Mouse (Mus musculus) CD8-positive naive resting alpha-beta T cell, adult 2 months (primary cell): ENCODE measurements around the gene Akt1s1.
"Not testable (repeated sequence)": the region's sequence is repeated elsewhere in the genome, so short reads cannot be mapped to it uniquely, and the experiment has no call there.

Source experiments
- DNase-seq, 2 experiments: peaks; one replicate each; pipeline ENCODE4 v3.0.0; 2022; ENCODE audit warnings: low read depth in 2 of 2, low spot score in 2 of 2

Gene Akt1s1

DNA sequence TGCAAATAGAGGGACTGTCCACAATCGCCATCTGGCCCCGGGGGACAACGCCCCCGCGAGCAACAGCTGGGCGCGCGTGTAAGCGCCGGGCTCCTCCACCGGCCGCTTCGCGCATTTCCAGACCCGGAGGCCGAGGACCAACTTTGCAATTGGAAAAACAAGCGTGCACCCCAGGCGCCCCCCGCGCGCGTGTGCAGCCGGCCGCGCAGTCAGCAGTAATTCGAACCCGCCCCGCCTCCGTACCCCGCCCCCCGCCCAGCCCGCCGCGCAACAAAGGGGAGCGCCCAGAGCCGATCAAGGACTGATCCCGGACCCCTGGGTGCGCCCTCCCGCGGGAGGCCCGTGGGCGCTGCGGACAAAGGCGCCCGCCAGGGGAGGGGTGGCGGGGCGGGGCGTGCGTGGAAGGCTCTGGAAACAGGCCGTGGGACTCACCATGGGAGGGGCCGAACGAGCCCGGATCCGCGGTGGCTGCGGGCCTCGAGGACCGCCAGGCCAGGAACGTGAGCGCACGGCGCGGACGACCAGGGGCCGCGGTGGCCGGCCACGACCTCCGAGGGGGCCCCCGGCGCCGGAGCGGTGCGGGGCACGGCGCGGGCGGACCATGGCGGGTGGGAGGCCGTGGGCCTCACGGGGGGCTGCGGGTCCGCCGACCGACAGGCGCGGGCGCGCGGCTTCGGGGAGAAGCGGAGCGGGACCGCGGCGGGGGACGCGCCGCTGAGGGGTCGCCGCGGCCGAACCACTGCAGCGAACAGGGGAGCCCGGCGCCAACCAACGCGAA is 20.3 kb downstream of the Akt1s1 start:
- no peak for DNase-seq

DNA sequence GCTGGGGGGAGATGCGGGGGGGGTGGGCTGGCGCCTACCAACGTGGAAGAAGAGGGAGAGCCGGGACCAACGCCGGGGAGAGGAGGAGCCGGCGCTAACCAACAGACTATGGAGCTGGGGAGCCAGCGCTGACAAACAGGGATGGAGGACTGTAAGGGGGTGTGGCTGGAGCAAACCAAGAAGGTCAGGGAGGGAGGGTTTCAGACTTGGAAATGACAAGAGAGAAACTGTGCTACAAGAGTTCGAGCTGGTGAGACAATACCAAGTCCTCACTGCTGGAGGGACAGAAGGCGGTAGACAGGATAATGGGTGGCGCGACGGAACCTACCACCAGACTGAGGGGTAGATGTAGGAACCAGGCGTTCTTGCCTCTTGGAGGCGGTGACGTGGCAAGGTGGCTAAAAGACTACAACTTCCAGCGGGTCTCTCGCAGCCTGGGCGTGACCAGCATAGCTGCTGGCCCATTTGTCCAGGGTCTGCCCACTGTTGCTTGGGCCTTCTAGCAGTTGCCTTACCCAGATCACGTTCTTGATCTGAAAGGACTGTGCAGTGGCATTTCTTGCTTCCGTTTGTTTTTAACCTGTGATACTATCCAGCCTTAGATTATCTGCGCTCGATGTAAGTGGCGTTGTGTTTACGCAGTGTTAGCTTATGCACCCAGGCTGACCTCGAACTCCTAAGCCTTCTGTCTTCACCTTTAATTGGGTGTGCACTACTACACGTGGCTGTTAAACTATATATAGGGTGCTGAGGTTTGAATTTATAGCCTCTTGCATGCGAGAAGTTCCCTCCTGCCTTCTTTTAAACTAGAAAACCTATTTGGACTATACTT is 21.1 kb downstream of the Akt1s1 start, which contains the start of gene Ptov1:
TSS of gene Ptov1 (minus strand) at position 92 of the 832 bp plus-strand sequence.
- DNase-seq: peak; percentile 71 to 77

DNA sequence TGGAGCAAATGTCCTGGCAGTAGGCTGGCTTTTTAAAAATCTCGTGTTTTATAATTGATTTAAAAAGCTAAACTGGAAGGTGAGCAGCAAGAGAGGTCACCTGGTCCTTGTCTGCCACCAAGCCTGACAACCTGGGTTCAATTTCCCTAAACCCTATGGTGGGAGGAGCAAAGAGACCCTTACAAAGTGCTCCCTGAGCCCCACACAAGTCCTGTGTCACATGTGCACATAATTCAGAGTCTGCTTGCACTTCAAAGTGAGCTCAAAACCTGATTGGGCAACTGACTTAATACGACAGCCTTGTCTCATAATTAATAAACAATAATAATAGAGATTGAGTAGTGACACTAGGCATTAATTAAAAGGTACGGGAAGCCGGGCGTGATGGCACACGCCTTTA is 21.8 kb downstream of the Akt1s1 start:
- DNase-seq: no peak

DNA sequence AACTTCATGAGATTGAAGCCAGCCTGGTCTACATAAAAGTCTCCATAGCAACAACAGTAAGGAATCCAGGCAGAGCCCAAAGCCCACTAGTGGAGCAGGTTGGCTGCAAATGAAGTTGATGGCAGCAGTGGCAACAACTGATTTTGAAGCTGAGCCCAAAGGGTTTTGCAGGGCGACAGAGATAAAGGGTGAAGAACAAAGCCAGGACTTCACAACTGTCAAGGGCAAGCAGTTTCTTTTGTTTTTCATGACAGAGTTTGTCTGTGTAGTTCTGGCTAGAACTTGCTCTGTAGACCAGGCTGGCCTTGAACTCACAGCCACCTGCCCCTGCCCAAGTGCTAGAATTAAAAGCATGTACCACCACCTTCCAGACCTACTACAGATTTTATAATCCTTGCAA is 22.4 kb downstream of the Akt1s1 start:
- DNase-seq: no peak

DNA sequence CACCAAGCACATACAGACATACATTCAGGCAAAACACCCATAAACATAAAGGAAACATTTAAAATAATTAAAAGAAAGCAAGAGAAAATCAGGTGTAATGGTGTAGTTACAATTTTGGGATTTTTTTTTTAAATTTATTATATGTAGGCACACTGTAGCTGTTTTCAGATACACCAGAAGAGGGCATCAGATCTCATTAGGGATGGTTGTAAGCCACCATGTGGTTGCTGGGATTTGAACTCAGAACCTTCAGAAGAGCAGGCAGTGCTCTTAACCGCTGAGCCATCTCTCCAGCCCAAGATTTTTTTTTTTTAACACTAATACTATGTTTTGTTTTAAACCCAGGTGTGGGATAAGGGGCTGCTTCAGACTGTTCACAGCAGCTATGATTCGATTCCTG is 23.0 kb downstream of the Akt1s1 start:
- not testable (repeated sequence) for DNase-seq

DNA sequence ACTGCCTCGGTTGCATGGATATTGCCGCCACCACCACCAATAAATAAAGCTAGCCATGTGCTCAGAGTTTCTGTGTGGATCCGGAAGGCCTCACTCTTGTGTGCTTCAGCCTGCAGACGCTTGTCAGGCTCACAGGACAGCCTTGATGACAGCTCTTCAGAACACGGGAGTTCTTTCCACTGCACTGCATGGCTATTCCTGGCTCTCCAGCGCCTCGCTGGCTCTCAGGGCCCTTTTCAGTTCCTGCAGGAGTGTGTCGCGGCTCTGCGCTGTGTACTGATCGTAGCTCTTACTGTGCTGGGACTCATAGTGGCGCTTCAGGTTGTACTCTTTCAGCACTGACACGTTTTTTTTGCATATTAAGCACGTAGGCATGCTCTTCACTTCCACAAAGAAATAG is 29.0 kb downstream of the Akt1s1 start:
- no peak for DNase-seq

DNA sequence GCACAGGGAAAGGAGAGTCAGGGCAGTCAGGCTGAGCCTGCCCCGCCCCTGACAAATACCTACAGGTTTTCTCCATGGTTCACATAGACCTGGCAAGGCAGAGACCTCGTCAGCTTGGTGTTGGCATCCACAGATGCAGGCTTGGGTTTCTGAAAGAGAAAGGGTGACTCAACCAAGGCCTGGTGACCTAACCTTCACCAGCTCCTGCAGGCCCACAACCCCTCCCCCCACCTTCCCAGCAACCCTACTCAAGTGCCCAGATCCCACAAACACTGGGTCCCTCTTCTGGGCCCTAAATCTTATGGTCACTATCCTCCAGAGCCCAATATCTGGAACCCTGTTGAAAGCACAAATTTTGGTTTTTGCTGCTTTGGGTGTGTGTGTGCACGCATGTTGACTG is 34.2 kb downstream of the Akt1s1 start:
- no peak for DNase-seq

DNA sequence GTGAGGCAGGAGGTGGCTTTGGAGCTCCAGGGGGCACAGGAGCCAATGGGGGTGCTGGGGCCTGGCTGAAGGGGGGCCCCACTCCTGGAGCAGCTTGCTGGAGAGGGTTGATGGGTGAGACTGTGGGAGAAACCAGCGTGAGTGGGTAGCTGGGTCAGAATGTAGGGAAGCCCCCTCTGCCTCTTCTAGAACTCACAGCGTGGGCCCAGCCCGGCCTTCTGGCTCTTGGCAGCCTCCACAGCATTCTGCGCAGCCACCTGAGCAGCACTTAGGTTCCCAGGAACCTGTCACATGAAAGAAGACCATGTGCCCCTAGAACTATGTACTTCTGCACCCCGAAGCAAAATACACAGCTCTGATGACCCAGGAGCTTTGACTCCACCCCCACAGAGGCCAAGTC is 35.8 kb downstream of the Akt1s1 start:
- DNase-seq: no peak

DNA sequence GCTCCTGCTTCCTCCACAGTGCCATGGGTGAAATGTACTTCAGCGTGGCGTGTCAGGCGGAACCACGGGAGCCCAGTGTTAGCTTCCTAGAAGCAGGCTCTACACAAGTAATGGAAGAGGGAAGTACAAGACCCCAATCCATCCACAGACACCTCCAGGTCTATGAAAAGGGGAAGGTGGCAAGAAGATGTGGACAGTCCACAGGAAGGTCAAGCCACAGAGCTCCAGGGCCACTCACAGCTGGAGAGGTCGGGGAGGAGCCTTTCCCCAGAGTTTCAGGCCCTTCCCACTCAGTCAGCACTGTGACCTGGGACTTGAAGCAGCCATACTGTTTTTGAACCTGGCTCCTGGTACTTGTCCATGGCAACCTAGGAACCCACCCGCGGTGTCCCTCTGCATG is 38.2 kb downstream of the Akt1s1 start:
- no peak for DNase-seq

DNA sequence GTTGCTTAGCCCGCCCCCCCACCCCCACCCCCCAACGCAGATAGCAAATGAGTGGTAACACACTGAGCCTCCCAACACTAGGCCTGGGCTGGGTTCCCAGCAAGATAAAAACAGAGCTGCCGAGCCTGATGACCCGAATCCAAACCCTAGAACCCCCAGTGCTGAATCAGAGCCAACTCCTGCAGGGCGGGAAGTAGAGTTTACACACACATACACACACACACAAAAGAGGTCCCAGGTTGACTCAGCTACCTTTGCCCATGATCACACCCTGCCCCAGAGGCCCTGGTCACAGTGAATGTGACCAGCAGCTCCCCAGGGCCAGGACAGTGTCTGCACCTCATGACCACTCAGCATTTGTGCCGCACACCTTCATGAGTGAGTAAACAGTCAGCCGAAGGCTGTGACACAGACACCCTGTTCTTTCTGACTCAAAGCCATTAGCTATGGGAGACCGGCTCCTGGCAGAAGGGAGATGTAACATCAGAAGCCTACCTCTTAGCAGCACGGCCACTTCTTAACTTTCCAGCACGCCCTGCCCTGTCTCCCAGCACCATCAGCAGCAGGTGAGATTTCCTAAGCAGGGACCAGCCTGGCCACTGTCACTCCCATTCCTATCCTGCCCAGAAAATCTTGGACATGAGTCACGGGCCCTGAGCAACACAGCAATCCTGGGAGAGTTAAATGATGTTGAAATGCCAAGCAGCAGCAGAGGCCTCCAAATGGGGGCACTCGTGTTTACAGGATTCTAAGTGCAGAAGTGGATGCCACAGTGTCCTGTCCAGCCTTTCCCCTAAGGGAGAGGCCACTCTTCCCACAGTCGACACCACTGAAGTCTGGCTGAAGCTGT is 39.7 kb downstream of the Akt1s1 start:
- DNase-seq: no peak

DNA sequence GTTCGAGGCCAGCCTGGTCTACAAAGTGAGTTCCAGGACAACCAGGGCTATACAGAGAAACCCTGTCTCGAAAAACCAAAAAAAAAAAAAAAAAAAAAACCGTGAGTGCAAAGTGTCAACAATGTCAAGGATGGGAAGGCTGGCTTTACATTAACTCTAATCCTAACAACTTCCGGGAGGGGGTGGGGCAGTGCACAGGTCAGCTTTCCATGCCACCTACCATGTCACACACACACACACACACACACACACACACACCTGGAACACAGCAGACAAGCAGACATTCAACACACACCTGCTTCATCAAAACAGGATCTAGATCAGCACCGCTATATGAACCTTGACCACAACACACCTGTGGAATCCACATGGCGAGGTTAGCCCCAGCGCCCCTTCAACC is 41.4 kb downstream of the Akt1s1 start:
- no peak for DNase-seq

DNA sequence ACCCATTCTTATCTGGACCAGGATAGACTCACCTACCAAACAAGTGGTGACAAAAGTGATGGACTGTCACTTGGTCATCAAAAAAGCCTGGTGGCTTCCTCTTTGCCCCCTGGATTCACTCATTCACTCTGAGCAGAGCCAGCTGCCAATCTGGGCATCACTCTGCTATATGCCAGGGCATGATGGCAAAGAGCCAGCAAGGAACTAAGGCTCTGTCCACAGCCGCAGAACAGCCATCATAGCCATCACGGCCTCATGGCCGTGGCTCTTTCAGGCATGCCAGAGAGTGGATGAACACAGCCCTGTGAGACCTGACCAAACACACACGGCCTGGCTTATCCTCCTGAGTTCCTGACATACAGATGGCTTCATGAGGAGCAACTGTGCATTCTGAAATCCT is 41.9 kb downstream of the Akt1s1 start:
- DNase-seq: no peak

DNA sequence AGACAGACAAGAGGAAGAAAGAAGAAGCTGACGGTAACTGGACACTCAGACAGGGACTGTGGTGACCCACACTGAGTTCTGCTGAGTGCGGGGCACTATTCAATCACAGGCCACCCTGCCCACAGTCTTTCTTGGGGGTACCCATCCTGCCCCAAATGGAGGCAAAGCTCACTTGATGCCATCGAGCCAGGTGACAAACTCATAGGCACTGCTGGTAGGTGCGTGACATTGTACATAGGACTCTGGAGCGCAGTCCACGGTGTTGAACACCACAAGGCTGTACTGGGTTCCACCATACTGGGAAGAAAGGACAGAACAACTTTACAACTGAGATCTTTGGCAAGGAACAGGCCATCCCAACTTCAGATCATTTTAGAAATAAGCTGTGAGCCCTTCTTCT is 42.8 kb downstream of the Akt1s1 start:
- no peak for DNase-seq

DNA sequence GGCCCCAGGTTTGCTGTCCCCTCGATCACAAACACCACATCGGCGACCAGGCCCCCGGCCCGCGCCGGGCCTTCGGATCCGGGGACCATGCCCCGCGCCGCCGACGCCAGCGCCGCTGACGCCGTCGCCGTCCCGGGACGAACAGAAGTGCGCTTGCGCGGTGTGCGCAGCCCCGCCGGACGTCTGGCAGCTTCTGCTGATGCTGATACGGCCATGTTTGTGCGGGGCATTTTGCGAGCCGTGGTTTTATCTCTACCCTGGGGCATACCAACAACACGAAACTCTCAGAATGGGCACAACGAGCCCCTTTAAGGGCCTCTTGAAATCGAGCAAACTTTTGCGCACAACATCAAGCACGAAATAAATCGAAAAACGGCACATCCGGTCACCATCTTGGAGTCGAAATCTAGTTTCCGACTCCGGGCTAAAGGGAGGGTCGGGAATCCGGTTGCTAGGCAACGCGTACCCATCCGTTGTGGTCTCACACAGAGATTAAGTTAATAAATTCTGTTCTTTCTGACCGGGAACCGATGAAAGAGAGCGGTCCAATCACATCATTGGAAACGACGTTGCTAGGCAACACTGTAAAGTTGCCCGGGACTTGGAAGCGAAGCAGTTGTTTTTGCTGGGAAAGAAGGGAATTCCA is 43.6 kb downstream of the Akt1s1 start, which contains the start of gene Med25:
TSS of gene Med25 (minus strand) at position 437 of the 646 bp plus-strand sequence.
- DNase-seq: peak; percentile 74 to 81

DNA sequence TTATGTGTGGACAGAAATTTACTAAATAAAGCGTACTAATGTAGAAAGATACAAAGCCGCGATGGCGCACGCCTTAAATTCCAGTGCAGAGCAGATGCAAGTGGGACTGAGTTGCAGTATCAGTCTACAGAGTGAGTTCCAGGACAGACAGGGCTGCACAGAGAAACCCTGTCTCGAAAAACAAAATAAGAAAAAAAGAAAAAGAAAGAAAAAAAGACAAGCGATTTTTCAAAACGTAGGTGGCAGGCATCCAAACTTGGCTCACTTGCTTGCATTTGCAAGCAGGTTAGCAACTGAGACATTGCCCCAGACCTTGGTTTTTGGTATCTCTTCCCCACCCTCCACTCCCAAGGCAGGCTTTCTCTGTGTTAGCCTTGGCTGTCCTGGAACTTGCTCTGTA is 44.4 kb downstream of the Akt1s1 start:
- no peak for DNase-seq

DNA sequence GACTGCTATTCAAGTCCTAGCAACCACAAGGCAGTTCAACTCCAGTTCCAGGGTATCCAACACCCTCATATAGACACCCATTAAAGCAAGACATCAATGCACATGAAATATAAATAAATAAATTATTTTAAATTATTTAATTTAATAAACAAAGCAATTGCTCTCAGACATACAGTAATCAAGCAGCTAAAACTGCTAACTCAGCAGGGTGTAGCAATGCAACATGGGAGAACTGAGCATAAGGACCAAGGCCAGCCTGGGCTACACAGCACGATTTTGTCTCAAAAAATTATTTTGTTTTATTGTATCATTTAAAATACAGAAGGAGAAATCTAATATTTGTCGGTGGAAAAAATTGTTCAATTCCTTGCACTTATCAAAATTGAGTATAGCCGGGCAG is 45.4 kb downstream of the Akt1s1 start:
- no peak for DNase-seq

DNA sequence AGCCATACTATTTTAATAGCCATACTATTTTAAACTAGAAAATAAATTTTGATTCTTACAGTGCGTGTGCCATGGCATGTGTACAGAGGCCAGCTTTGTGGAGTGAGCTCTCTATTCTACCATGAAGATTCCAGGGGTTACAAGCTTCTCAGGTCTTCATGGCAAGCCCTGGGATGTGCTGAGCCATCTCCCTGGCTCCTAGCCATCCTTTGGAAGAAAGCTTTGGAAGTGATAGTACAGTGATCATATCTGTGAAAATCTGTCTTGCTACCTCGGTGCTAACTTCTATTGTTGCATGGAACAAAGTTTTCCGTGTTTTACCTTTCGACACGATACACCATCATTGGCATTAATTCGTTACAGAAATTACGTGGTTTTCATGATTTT is 46.4 kb downstream of the Akt1s1 start:
- DNase-seq: no peak

DNA sequence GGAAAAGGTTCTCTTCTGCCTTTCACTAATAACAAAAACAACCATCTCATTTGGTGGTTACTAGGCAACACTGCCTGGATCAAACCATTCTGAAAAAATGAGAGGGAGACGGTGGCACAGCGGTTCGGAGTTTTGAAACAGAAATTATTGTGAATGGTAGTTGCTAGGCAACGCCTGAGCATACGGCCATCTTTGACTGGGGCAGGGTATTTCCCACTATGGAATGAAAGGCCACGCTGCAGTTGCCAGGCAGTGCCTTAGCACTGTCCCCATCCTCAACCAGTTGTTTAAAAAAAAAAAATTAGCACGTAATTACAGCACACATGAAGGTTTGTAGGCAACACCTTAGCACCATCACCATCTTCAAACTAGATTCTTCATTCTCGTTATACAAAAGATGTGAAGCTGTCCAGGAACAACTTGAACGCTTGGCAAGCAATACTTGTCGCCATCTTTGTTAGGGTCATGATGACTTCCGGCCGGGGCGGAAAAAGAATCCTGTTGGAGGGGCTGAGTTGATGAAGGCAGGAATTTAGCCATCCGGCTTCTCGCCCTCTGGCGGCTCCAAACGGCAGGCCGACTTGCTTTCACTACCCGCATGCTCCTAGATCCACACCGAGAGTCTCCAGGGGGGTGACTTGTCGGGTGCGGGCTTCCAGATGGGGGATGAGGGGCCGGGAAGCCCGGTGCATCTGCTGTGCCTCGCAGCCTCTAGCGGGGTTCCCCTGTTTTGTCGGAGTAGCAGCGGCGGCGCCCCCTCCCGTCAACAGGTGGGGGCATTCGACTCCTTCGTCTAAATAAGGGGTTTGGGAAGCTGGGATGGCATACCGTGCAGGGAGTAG is 47.0 kb downstream of the Akt1s1 start, which contains the start of gene Fuz:
TSS of gene Fuz (plus strand) at position 487 of the 842 bp plus-strand sequence.
- DNase-seq: peak; percentile 83 to 86

DNA sequence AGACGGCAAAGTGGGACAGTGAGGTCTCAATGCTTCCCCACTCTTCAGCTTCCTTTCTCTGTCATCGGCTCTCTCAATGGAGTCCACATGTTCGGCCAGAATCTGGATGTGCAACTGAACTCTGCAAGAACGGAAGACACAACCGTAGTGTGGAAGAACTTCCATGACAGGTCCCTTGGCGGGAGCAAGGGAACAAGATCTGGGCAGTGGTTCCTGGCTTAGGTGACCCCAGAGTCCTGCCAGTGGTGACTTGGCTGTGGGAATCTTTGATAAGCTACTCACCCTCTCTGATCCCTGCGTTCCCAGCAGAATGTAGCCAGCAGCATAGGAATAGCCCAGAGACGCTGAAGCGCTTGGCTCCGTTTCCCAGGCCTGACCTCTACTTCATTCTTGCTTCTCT is 47.7 kb downstream of the Akt1s1 start:
- DNase-seq: no peak

DNA sequence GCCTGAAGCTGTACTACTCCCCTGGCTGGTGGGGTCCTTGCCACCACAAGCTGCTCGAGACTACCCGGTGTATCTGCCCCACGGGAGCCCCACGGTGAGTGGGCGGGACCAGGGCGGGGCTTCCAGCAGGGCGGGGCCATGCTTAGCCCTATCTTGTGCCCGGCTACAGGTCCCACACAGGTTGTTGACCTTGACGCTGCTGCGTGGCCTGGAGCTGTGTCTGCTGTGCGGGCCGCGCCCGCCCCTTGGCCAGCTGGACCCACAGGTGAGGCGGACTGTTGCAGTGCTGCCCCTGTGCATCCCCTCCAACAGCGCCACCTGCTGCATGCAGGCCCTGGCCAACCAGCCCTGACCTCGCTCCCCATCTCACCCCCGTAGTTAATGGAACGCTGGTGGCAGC is 49.8 kb downstream of the Akt1s1 start:
- no peak for DNase-seq
